Mouse (Mus musculus) intestine, postnatal 0 days (tissue): Measurements from ENCODE around the gene Dcaf15. TPM values are rescaled to one million over a fixed set of nuclear protein-coding genes. Genes with fewer than 3 reads are reported as not detected.

Source experiments
- ATAC-seq: fragments of 200-750 bp; cut with Nextera tagmentation; 2 replicates; pipeline ENCODE4 v1.8.0; 2017; ENCODE audit warnings: mild to moderate bottlenecking, moderate TSS enrichment, moderate library complexity
- H3K27ac ChIP-seq: fragments of 300-500 bp; sonication (generic); 2 replicates; pipeline ENCODE4 v1.5.1; 2014; ENCODE audit warnings: mild to moderate bottlenecking, low read depth, low read length, moderate library complexity
- H3K27me3 ChIP-seq: fragments of 300-500 bp; sonication (generic); replicated peaks from 2 replicates; pipeline ENCODE4 v1.6.1; 2014; ENCODE audit warnings: low read length, mixed read lengths; ENCODE audit not compliant: control insufficient read depth, insufficient read depth
- H3K36me3 ChIP-seq: fragments of 300-500 bp; sonication (generic); 2 replicates; pipeline ENCODE4 v1.6.1; 2014; ENCODE audit warnings: mild to moderate bottlenecking, moderate library complexity; ENCODE audit not compliant: control insufficient read depth, insufficient read depth
- H3K4me1 ChIP-seq: fragments of 300-500 bp; sonication (generic); replicated peaks from 2 replicates; pipeline ENCODE4 v1.6.1; 2014; ENCODE audit warnings: antibody characterized with exemption, low read length, mixed read lengths; ENCODE audit not compliant: control insufficient read depth, insufficient read depth
- H3K4me2 ChIP-seq: fragments of 300-500 bp; sonication (generic); replicated peaks from 2 replicates; pipeline ENCODE4 v1.6.1; 2014; ENCODE audit warnings: low read depth, mild to moderate bottlenecking, moderate library complexity
- H3K4me3 ChIP-seq: fragments of 300-500 bp; sonication (generic); 2 replicates; pipeline ENCODE4 v1.5.1; 2014; ENCODE audit warnings: low read depth, low read length
- H3K9ac ChIP-seq: fragments of 300-500 bp; sonication (generic); 2 replicates; pipeline ENCODE4 v1.6.1; 2014; ENCODE audit warnings: mild to moderate bottlenecking, low read depth, low read length
- H3K9me3 ChIP-seq: fragments of 300-500 bp; sonication (generic); 2 replicates; pipeline ENCODE4 v1.6.1; 2016; ENCODE audit warnings: mixed run types; ENCODE audit not compliant: control insufficient read depth
- CTCF ChIP-seq: sonication (generic); IDR thresholded peaks from 2 replicates; pipeline ENCODE4 v1.5.1; 2016; ENCODE audit warnings: low read depth, mild to moderate bottlenecking, control low read depth, antibody characterized with exemption, moderate library complexity
- WGBS: fragments of 180-500 bp; shearing (Covaris S2); extraction: QIAGEN DNeasy Blood & Tissue Kit; methylation state at CpG from one replicate; pipeline ENCODE4 v1.1.7; 2014; 5-methylcytosine and 5-hydroxymethylcytosine counted together
- microRNA counts: library from miRNA; unstranded; fragments of <30 nt; microRNA quantifications from one replicate; lab custom pipeline; 2016
- microRNA-seq: library from miRNA; unstranded; fragments of <30 nt; microRNA quantifications from one replicate; pipeline ENCODE4, GENCODE M21; 2016
- polyA plus RNA-seq: library from polyadenylated mRNA; unstranded; fragments of >200 nt; fragmentation: Nextera tagmentation; extraction: Ambion mirVana; gene quantifications from 2 replicates; pipeline ENCODE4 v1.2.1, GENCODE M21; 2015

The Dcaf15 gene
- polyA plus RNA-seq, 1 experiment from 2014 or later = 8.6 TPM

DNA sequence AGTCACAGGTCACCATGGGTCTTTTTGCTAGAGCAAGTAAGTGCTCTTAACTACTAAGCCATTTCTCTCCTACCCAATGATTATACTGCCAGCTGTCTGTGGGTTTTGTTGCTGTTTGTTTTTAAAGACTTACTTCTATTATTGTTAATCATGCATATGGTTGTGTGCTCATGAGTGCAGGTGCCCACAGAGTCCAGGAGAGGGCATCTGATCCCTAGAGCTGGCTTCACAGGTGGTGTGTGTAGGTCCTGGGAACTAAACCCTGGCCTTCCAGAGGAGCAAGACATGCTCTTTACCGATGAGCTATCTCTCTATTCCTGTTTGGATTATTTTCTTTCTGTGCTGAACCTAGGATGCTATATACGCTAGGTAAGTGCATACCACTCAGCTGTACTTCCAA, 45.3 kb downstream of the Dcaf15 start:
- Histone ChIP-seq H3K4me1 (no peaks in the 10 kb centered on the region), H3K4me2 (no peak overlapping the region), H3K27ac (no peak overlapping the region), H3K9ac (no peak overlapping the region), H3K9me3 (no peaks in the 10 kb centered on the region), H3K27me3 (no peaks in the 10 kb centered on the region), H3K4me3 (no peak overlapping the region), H3K36me3 (no peaks in the 10 kb centered on the region)
- ATAC-seq = no peak
- TF ChIP-seq CTCF = peak; percentile 30
- WGBS = 93% methylated on average over 2 of the region's 2 CpGs

DNA sequence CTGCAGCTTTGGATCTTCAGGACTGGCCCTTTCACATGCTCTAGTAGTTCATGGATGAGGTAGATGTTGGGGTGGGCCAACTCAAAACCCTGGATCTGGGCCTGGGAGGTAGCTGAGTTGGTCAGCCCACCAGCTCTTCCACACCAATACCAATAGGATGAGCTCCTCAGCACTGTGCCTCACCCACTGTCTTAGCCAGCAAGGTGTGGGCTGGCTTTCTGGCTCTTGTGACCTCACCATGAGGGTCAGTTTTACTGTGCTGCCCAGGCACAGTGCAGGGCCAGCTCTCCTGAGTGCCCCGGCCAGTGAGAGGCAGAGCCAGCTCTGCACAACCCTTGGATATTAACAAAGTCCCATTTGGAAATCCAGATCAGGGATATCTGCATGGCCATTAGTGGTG, 46.7 kb downstream of the Dcaf15 start:
- 89% methylated on average over 1 of the region's 1 CpGs for WGBS
- Histone ChIP-seq H3K4me1 (no peaks in the 10 kb centered on the region), H3K27ac (no peak overlapping the region), H3K27me3 (no peaks in the 10 kb centered on the region), H3K4me3 (no peak overlapping the region), H3K9ac (no peak overlapping the region), H3K4me2 (no peak overlapping the region), H3K9me3 (no peaks in the 10 kb centered on the region), H3K36me3 (no peaks in the 10 kb centered on the region)
- ATAC-seq = no peak
- TF ChIP-seq CTCF = no peak

DNA sequence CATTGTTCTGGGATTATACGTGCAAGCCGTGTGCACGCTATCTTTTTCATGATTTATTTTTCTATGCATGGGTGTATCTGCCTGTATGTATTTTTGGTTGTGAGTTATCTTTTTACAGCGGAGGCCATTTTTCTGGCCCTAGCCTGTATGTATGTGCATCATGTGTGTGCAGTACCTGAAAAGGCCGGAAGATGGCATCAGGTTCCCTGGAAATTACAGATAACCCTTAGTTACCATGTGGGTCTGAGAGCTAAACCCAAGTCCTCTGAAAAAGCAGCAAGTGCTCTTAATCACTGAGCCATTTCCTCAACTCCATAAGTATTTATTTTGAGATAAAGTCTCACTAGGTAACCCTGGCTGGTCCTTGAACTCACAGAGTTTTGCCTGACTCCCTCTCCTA, 51.3 kb downstream of the Dcaf15 start:
- no peak for ATAC-seq
- H3K4me3 ChIP-seq = no peak overlapping the region
- no peaks in the 10 kb centered on the region for H3K36me3 ChIP-seq
- H3K27ac ChIP-seq = no peak overlapping the region
- no peak overlapping the region for H3K9ac ChIP-seq
- WGBS = 95% methylated on average over 5 of the region's 5 CpGs
- H3K4me2 ChIP-seq = no peak overlapping the region
- H3K9me3 ChIP-seq = no peaks in the 10 kb centered on the region
- no peak for TF ChIP-seq CTCF
- no peaks in the 10 kb centered on the region for H3K4me1 ChIP-seq
- no peaks in the 10 kb centered on the region for H3K27me3 ChIP-seq

- Histone ChIP-seq H3K27me3 (no peaks in the 10 kb centered on the region), H3K4me2 (no peak overlapping the region), H3K27ac (no peak overlapping the region), H3K4me3 (no peak overlapping the region), H3K9me3 (no peaks in the 10 kb centered on the region), H3K4me1 (no peaks in the 10 kb centered on the region), H3K36me3 (no peaks in the 10 kb centered on the region), H3K9ac (no peak overlapping the region)
- WGBS = 33% methylated on average over 3 of the region's 3 CpGs
- TF ChIP-seq CTCF = no peak
- ATAC-seq = 0 out of 2 replicates have a peak, but pooled peaks have one; percentile 19
Measured at GRCm38 (mm10) chr8:84052746-84053145, 51.8 kb downstream of the Dcaf15 start.

GRCm38 (mm10) chr8:84048171-84048570, 56.4 kb downstream of the Dcaf15 start:
- Histone ChIP-seq H3K36me3 (no peaks in the 10 kb centered on the region), H3K27me3 (peaks cover 23% of the 10 kb centered on the region), H3K4me3 (no peak overlapping the region), H3K4me1 (no peaks in the 10 kb centered on the region), H3K9me3 (no peaks in the 10 kb centered on the region), H3K9ac (no peak overlapping the region), H3K27ac (no peak overlapping the region), H3K4me2 (no peak overlapping the region)
- TF ChIP-seq CTCF = no peak
- 65% methylated on average over 5 of the region's 5 CpGs for WGBS
- ATAC-seq = no peak

MicroRNAs within 50 kb of the gene (microRNA counts, 519-probe panel; counts per million panel counts)
- 1,863 counts per million, percentile 11 among the panel's probes with 10 or more counts for microRNA mmu-miR-709 (lab: Ali Mortazavi, UCI)

Small RNA genes within 50 kb of the gene (microRNA-seq; reads per million reads assigned to microRNA genes)
- gene Mir709 = not detected

Other genes with a start within 250 kb of the Dcaf15 start
- 4.4 and 5.6 TPM in 2 replicates for gene Adgrl1, start 204.7 kb downstream of the Dcaf15 start, polyA plus RNA-seq
- gene Gm10644, start 149.6 kb downstream of the Dcaf15 start, polyA plus RNA-seq = 0.09 and 0.12 TPM in 2 replicates
- gene Asf1b, start 149.3 kb downstream of the Dcaf15 start, polyA plus RNA-seq = 13.8 and 16.0 TPM in 2 replicates
- gene Prkaca, start 131.8 kb downstream of the Dcaf15 start, polyA plus RNA-seq = 70.7 and 72.5 TPM in 2 replicates
- 3.5 and 4.5 TPM in 2 replicates for gene Samd1, start 107.1 kb downstream of the Dcaf15 start, polyA plus RNA-seq
- 0.68 and 0.86 TPM in 2 replicates for gene 1700067K01Rik, start 103.3 kb downstream of the Dcaf15 start, polyA plus RNA-seq
- gene 2210011C24Rik, start 92.6 kb downstream of the Dcaf15 start, polyA plus RNA-seq = 4.5 and 4.7 TPM in 2 replicates
- gene Palm3, start 83.3 kb downstream of the Dcaf15 start, polyA plus RNA-seq = 0.30 and 0.39 TPM in 2 replicates
- gene Il27ra, start 62.2 kb downstream of the Dcaf15 start, polyA plus RNA-seq = 0.29 and 0.31 TPM in 2 replicates
- gene Rln3, start 59.8 kb downstream of the Dcaf15 start, polyA plus RNA-seq = 0.42 TPM in 1 of 2 replicates, not detected in the other
- 1.0 and 1.1 TPM in 2 replicates for gene Gm10643, start 39.6 kb downstream of the Dcaf15 start, polyA plus RNA-seq
- gene Rfx1, start 37.9 kb downstream of the Dcaf15 start, polyA plus RNA-seq = 3.1 and 3.3 TPM in 2 replicates
- gene Podnl1, start 21.2 kb upstream of the Dcaf15 start, polyA plus RNA-seq = 0.29 and 0.46 TPM in 2 replicates
- gene Cc2d1a, start 43.2 kb upstream of the Dcaf15 start, polyA plus RNA-seq = 16.2 and 16.9 TPM in 2 replicates
- 0.17 and 0.18 TPM in 2 replicates for gene 4930432K21Rik, start 43.3 kb upstream of the Dcaf15 start, polyA plus RNA-seq
- gene Nanos3, start 80.4 kb upstream of the Dcaf15 start, polyA plus RNA-seq = 1.6 and 1.8 TPM in 2 replicates
- gene Zswim4, start 132.3 kb upstream of the Dcaf15 start, polyA plus RNA-seq = 3.7 and 3.8 TPM in 2 replicates
- gene D8Ertd738e, start 145.0 kb upstream of the Dcaf15 start, polyA plus RNA-seq = 308 and 309 TPM in 2 replicates
- gene Mri1, start 152.6 kb upstream of the Dcaf15 start, polyA plus RNA-seq = 54.9 and 60.3 TPM in 2 replicates
- 12.8 and 12.9 TPM in 2 replicates for gene Ccdc130, start 165.6 kb upstream of the Dcaf15 start, polyA plus RNA-seq